Mouse (Mus musculus) liver, embryonic 16.5 days (tissue): Measurements from ENCODE around the gene Insm2. TPM values are rescaled to one million over a fixed set of nuclear protein-coding genes. Genes with fewer than 3 reads are reported as not detected.
A peak's percentile ranks its signal among the peaks of the same experiment; 100 is the strongest.

Experiments
- ATAC-seq: fragments of 200-750 bp; cut with Nextera tagmentation; 2 replicates; pipeline ENCODE4 v1.8.0; 2017; ENCODE audit warnings: low read depth, mild to moderate bottlenecking, moderate number of reproducible peaks, moderate library complexity
- H3K27ac ChIP-seq: fragments of 300-500 bp; sonication (generic); 2 replicates; pipeline ENCODE4 v1.5.1; 2014; ENCODE audit warnings: mild to moderate bottlenecking, low read length
- H3K27me3 ChIP-seq: fragments of 300-500 bp; sonication (generic); 2 replicates; pipeline ENCODE4 v1.6.1; 2014; ENCODE audit warnings: low read depth, low read length, mixed read lengths; ENCODE audit not compliant: control insufficient read depth, insufficient read depth
- H3K36me3 ChIP-seq: fragments of 300-500 bp; sonication (generic); 2 replicates; pipeline ENCODE4 v1.6.1; 2014; ENCODE audit warnings: mild to moderate bottlenecking; ENCODE audit not compliant: control insufficient read depth, insufficient read depth
- H3K4me1 ChIP-seq: fragments of 300-500 bp; sonication (generic); 2 replicates; pipeline ENCODE4 v1.6.1; 2014; ENCODE audit warnings: low read depth, low read length, mixed read lengths; ENCODE audit not compliant: control insufficient read depth
- H3K4me2 ChIP-seq: fragments of 300-500 bp; sonication (generic); 2 replicates; pipeline ENCODE4 v1.6.1; 2014; ENCODE audit warnings: low read depth, low read length, mixed read lengths
- H3K4me3 ChIP-seq: fragments of 300-500 bp; sonication (generic); 2 replicates; pipeline ENCODE4 v1.5.1; 2014; ENCODE audit warnings: low read depth, mild to moderate bottlenecking, low read length
- H3K9ac ChIP-seq: fragments of 300-500 bp; sonication (generic); 2 replicates; pipeline ENCODE4 v1.6.1; 2014; ENCODE audit warnings: low read depth, low read length
- H3K9me3 ChIP-seq: fragments of 300-500 bp; sonication (generic); replicated peaks from 2 replicates; pipeline ENCODE4 v1.6.1; 2016; ENCODE audit warnings: low read length; ENCODE audit not compliant: control insufficient read depth
- WGBS: fragments of 180-500 bp; shearing (Covaris S2); extraction: QIAGEN DNeasy Blood & Tissue Kit; methylation state at CpG from one replicate; pipeline ENCODE4 v1.1.7; 2014; ENCODE audit not compliant: insufficient replicate concordance; 5-methylcytosine and 5-hydroxymethylcytosine counted together
- polyA plus RNA-seq: library from polyadenylated mRNA; unstranded; fragments of >200 nt; fragmentation: Nextera tagmentation; extraction: Ambion mirVana; gene quantifications from 2 replicates; pipeline ENCODE4 v1.2.1, GENCODE M21; 2015

Gene Insm2
- polyA plus RNA-seq, 1 experiment from 2014 or later: not detected

GRCm38 (mm10) chr12:55598537-55598886, 715 bp upstream of the Insm2 start:
- 7% methylated on average over 7 of the region's 7 CpGs for WGBS
- H3K4me2 ChIP-seq: peak overlapping the region; percentile 65
- peak overlapping the region; percentile 50 for H3K4me3 ChIP-seq
- no peak for ATAC-seq
- H3K9me3 ChIP-seq: no peaks in the 10 kb centered on the region
- H3K36me3 ChIP-seq: no peaks in the 10 kb centered on the region
- peaks cover 10% of the 10 kb centered on the region for H3K4me1 ChIP-seq
- H3K27me3 ChIP-seq: peaks cover 45% of the 10 kb centered on the region
- H3K27ac ChIP-seq: no peak overlapping the region
- H3K9ac ChIP-seq: no peak overlapping the region

DNA sequence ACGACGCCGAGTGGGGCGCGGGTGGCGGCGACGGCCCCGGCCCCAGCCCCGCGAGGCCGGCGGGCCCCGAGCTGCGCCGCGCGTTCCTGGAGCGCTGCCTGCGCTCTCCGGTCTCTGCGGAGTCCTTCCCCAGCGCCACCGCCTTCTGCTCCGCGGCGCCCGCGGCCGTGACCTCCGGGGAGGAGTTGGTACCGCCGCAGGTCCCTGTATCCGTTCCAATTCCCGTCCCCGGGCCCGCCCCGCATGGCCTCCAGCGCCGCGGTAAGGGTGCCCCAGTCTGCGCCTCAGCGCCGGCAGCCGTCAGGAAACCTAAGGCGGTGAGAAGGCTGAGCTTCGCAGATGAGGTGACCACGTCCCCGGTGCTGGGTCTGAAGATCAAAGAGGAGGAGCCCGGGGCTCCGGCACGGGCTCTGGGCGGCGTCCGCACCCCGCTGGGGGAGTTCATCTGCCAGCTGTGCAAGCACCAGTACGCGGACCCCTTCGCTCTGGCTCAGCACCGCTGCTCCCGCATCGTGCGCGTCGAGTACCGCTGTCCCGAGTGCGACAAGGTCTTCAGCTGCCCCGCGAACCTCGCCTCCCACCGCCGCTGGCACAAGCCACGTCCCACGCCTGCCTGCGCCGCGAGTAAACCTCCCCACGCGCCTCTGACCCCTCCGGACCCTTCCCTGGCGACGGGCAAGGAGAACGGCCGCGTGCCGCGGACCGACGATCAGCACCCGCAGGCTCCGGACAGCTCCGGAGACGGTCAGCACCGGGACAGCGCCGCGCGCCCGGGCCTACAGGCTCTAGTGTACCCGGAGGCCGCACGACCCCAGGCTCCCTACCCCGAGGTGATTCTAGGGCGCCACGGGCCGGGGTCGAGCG, 644 bp downstream of the Insm2 start:
- ATAC-seq: peak; percentile 60
- peaks cover 45% of the 10 kb centered on the region for H3K27me3 ChIP-seq
- peak overlapping the region; percentile 50 for H3K4me3 ChIP-seq

DNA sequence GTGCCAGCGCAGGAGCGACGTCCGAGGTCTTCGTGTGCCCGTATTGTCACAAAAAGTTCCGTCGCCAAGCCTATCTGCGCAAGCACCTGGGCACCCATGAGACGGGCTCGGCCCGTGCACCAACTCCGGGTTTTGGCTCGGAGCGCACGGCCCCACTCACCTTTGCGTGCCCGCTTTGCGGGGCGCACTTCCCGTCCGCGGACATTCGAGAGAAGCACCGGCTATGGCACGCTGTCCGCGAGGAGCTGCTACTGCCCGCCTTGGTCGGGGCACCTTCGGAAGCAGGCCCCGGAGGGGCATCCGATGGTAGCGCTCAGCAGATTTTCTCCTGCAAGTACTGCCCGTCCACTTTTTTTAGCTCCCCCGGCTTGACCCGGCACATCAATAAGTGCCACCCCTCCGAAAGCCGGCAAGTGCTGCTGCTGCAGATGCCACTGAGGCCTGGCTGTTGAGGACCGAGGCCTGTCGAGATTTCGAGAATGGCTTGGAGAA, 1.3 kb downstream of the Insm2 start:
- WGBS: 7% methylated on average over 42 of the region's 42 CpGs
- H3K9me3 ChIP-seq: no peaks in the 10 kb centered on the region
- no peaks in the 10 kb centered on the region for H3K36me3 ChIP-seq
- ATAC-seq: no peak
- peaks cover 10% of the 10 kb centered on the region for H3K4me1 ChIP-seq
- H3K27me3 ChIP-seq: peaks cover 45% of the 10 kb centered on the region
- H3K9ac ChIP-seq: no peak overlapping the region
- H3K27ac ChIP-seq: no peak overlapping the region
- peak overlapping the region; percentile 65 for H3K4me2 ChIP-seq
- peak overlapping the region; percentile 17; the same call in 1 of the 2 replicates for H3K4me3 ChIP-seq

More for the DNA sequence above, 644 bp downstream of the Insm2 start:
- peaks cover 10% of the 10 kb centered on the region for H3K4me1 ChIP-seq
- H3K27ac ChIP-seq: no peak overlapping the region
- WGBS: 1% methylated on average over 109 of the region's 109 CpGs
- H3K36me3 ChIP-seq: no peaks in the 10 kb centered on the region
- H3K9ac ChIP-seq: no peak overlapping the region
- peak overlapping the region; percentile 65 for H3K4me2 ChIP-seq
- no peaks in the 10 kb centered on the region for H3K9me3 ChIP-seq

- Histone ChIP-seq H3K36me3 (no peaks in the 10 kb centered on the region), H3K4me3 (no peak overlapping the region), H3K9me3 (no peaks in the 10 kb centered on the region), H3K9ac (no peak overlapping the region), H3K4me2 (no peak overlapping the region), H3K27me3 (peaks cover 21% of the 10 kb centered on the region), H3K27ac (no peak overlapping the region), H3K4me1 (peaks cover 4% of the 10 kb centered on the region; the same call in 1 of the 2 replicates)
- ATAC-seq: no peak
- WGBS: 25% methylated on average over 3 of the region's 3 CpGs
Measured at GRCm38 (mm10) chr12:55604411-55604810, 5.2 kb downstream of the Insm2 start.

DNA sequence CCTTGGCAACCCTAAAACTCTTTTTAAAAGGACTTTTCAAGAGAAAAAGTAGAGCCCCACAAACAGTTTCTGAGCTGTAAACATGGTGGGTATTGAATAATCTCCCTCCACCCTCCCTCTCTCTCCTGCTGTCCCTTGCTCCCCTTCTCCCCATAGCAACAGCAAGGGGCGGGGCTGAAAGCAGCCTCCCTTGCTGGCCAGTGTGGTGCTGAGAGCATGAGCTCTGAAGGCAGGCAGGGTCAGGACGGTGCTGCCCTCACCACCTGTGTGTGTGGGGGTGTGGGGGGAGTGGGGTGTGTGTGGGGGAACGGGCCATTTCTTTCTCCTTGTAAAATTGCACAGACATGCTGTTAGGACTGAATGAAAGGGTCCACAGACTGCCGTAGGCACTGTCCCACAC, 8.7 kb downstream of the Insm2 start:
- H3K27ac ChIP-seq: no peak overlapping the region
- no peak overlapping the region for H3K4me3 ChIP-seq
- H3K27me3 ChIP-seq: no peaks in the 10 kb centered on the region
- no peaks in the 10 kb centered on the region for H3K4me1 ChIP-seq
- H3K9ac ChIP-seq: no peak overlapping the region
- H3K9me3 ChIP-seq: no peaks in the 10 kb centered on the region
- no peak overlapping the region for H3K4me2 ChIP-seq
- H3K36me3 ChIP-seq: no peaks in the 10 kb centered on the region
- WGBS: 49% methylated on average over 4 of the region's 4 CpGs
- ATAC-seq: no peak

DNA sequence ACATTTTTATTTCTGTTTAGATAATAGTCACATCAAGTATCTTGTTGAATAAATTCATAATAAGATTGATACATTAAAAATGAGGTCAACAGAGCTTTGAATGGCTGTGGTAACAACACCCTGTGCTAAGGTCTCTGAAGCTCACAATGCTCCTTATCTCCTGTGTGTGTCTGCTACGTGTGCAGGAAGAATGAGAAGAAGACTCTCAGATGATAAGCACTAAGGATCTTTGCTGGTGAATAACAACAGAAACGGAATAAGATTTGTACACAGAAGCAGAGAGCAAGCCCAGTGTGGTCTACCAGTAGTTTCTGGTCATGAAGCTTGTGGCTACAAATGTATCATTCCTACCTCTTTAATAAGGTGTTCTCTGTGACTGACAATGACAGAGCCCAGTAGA, 11.6 kb downstream of the Insm2 start:
- H3K9me3 ChIP-seq: no peaks in the 10 kb centered on the region
- H3K4me2 ChIP-seq: no peak overlapping the region
- H3K4me3 ChIP-seq: no peak overlapping the region
- H3K36me3 ChIP-seq: no peaks in the 10 kb centered on the region
- no peak overlapping the region for H3K27ac ChIP-seq
- H3K4me1 ChIP-seq: no peaks in the 10 kb centered on the region
- no peak overlapping the region for H3K9ac ChIP-seq
- WGBS: 25% methylated on average over 2 of the region's 2 CpGs
- ATAC-seq: 0 out of 2 replicates have a peak, but pooled peaks have one; percentile 37
- H3K27me3 ChIP-seq: no peaks in the 10 kb centered on the region

- H3K4me1 ChIP-seq: peaks cover 8% of the 10 kb centered on the region
- 77% methylated on average over 2 of the region's 2 CpGs for WGBS
- H3K9me3 ChIP-seq: no peaks in the 10 kb centered on the region
- no peaks in the 10 kb centered on the region for H3K36me3 ChIP-seq
- ATAC-seq: no peak
- no peak overlapping the region for H3K4me3 ChIP-seq
- no peak overlapping the region for H3K9ac ChIP-seq
- H3K27me3 ChIP-seq: no peaks in the 10 kb centered on the region
- no peak overlapping the region for H3K27ac ChIP-seq
- no peak overlapping the region for H3K4me2 ChIP-seq
Measured at GRCm38 (mm10) chr12:55620321-55620720, 21.1 kb downstream of the Insm2 start.

GRCm38 (mm10) chr12:55622615-55623245, 23.5 kb downstream of the Insm2 start:
- Histone ChIP-seq H3K4me1 (peaks cover 8% of the 10 kb centered on the region), H3K36me3 (no peaks in the 10 kb centered on the region), H3K4me3 (no peak overlapping the region), H3K27me3 (no peaks in the 10 kb centered on the region), H3K27ac (no peak overlapping the region), H3K9ac (no peak overlapping the region), H3K4me2 (peak overlapping the region; percentile 31; the same call in 1 of the 2 replicates), H3K9me3 (no peaks in the 10 kb centered on the region)
- ATAC-seq: peak; percentile 82
- 44% methylated on average over 3 of the region's 3 CpGs for WGBS

GRCm38 (mm10) chr12:55623254-55623653, 24.0 kb downstream of the Insm2 start:
- ATAC-seq: peak; percentile 76
- 0 out of 2 replicates have a peak overlapping the region, but pooled peaks have one; percentile 31 for H3K4me2 ChIP-seq
- no peaks in the 10 kb centered on the region for H3K27me3 ChIP-seq
- 46% methylated on average over 5 of the region's 5 CpGs for WGBS
- no peak overlapping the region for H3K9ac ChIP-seq
- no peak overlapping the region for H3K27ac ChIP-seq
- no peaks in the 10 kb centered on the region for H3K9me3 ChIP-seq
- H3K4me1 ChIP-seq: peaks cover 8% of the 10 kb centered on the region
- no peaks in the 10 kb centered on the region for H3K36me3 ChIP-seq
- no peak overlapping the region for H3K4me3 ChIP-seq
